Mouse (Mus musculus): ENCODE measurements around the gene Trio. TPM values are rescaled to one million over a fixed set of nuclear protein-coding genes. Genes with fewer than 3 reads are reported as not detected.
A peak's percentile ranks its signal among the peaks of the same experiment; 100 is the strongest.

The Trio gene
- 60.8 and 68.2 TPM in 2 replicates for polyA plus RNA-seq (2014; fragmentation: Nextera tagmentation; extraction: Ambion mirVana)

- under 1% methylated on average over 46 of the region's 94 CpGs for WGBS
- peak within 1 kb of the TSS; percentile 99 for H3K27ac ChIP-seq (replicated peaks; ENCODE audit: low read depth, low read length)
- DNase-seq (ENCODE audit: low spot score) (peak; percentile 98), ATAC-seq (ENCODE audit: low read depth) (peak; percentile 96)
- peak within 1 kb of the TSS; percentile 93 for H3K4me2 ChIP-seq (ENCODE audit: low read depth, low read length)
- H3K36me3 ChIP-seq (ENCODE audit: control insufficient read depth, insufficient read depth, low read length), result no peaks in the 10 kb centered on the region
- H3K9me3 ChIP-seq (ENCODE audit: control insufficient read depth, low read length), result no peaks in the 10 kb centered on the region
- peak within 1 kb of the TSS; percentile 94 for H3K9ac ChIP-seq (ENCODE audit: low read depth, low read length)
- H3K27me3 ChIP-seq (replicated peaks; ENCODE audit: control insufficient read depth, insufficient read depth, low read length), result no peaks in the 10 kb centered on the region
- H3K4me3 ChIP-seq (ENCODE audit: low read depth, low read length), result peak within 1 kb of the TSS; percentile 90
- peaks cover 24% of the 10 kb centered on the region for H3K4me1 ChIP-seq (ENCODE audit: control insufficient read depth, insufficient read depth, low read length)
Observed at GRCm38 (mm10) chr15:28025447-28026166, at the start of gene Trio. TSS of gene Trio (minus strand) at chr15:28025848.

- ATAC-seq (ENCODE audit: low read depth) (no peak), DNase-seq (ENCODE audit: low spot score) (no peak)
- no peaks in the 10 kb centered on the region for H3K36me3 ChIP-seq (ENCODE audit: control insufficient read depth, insufficient read depth, low read length)
- no peak overlapping the region for H3K4me3 ChIP-seq (ENCODE audit: low read depth, low read length)
- H3K9ac ChIP-seq (ENCODE audit: low read depth, low read length), result no peak overlapping the region
- WGBS, result 80% methylated on average over 4 of the region's 4 CpGs
- H3K27ac ChIP-seq (replicated peaks; ENCODE audit: low read depth, low read length), result no peak overlapping the region
- no peaks in the 10 kb centered on the region for H3K4me1 ChIP-seq (ENCODE audit: control insufficient read depth, insufficient read depth, low read length)
- H3K27me3 ChIP-seq (replicated peaks; ENCODE audit: control insufficient read depth, insufficient read depth, low read length), result no peaks in the 10 kb centered on the region
- no peaks in the 10 kb centered on the region for H3K9me3 ChIP-seq (ENCODE audit: control insufficient read depth, low read length)
- H3K4me2 ChIP-seq (ENCODE audit: low read depth, low read length), result no peak overlapping the region
Observed at GRCm38 (mm10) chr15:28074416-28074970, 48.8 kb upstream of the Trio start.

GRCm38 (mm10) chr15:28071601-28072000 lies 46.0 kb upstream of the Trio start:
- no peaks in the 10 kb centered on the region for H3K27me3 ChIP-seq (replicated peaks; ENCODE audit: control insufficient read depth, insufficient read depth, low read length)
- no peak overlapping the region for H3K4me3 ChIP-seq (ENCODE audit: low read depth, low read length)
- H3K27ac ChIP-seq (replicated peaks; ENCODE audit: low read depth, low read length), result no peak overlapping the region
- H3K36me3 ChIP-seq (ENCODE audit: control insufficient read depth, insufficient read depth, low read length), result no peaks in the 10 kb centered on the region
- ATAC-seq (ENCODE audit: low read depth) (no peak), DNase-seq (ENCODE audit: low spot score) (no peak)
- 33% methylated on average over 7 of the region's 7 CpGs for WGBS
- H3K9ac ChIP-seq (ENCODE audit: low read depth, low read length), result no peak overlapping the region
- no peaks in the 10 kb centered on the region for H3K4me1 ChIP-seq (ENCODE audit: control insufficient read depth, insufficient read depth, low read length)
- peak overlapping the region; percentile 43; the same call in 1 of the 2 replicates for H3K4me2 ChIP-seq (ENCODE audit: low read depth, low read length)
- H3K9me3 ChIP-seq (ENCODE audit: control insufficient read depth, low read length), result no peaks in the 10 kb centered on the region

- DNase-seq (ENCODE audit: low spot score) (peak; percentile 35), ATAC-seq (ENCODE audit: low read depth) (0 out of 2 replicates have a peak, but pooled peaks have one; percentile 15)
- Histone ChIP-seq H3K27ac (replicated peaks; ENCODE audit: low read depth, low read length) (no peak overlapping the region), H3K9ac (ENCODE audit: low read depth, low read length) (no peak overlapping the region), H3K4me1 (ENCODE audit: control insufficient read depth, insufficient read depth, low read length) (no peaks in the 10 kb centered on the region), H3K4me3 (ENCODE audit: low read depth, low read length) (0 out of 2 replicates have a peak overlapping the region, but pooled peaks have one; percentile 14), H3K27me3 (replicated peaks; ENCODE audit: control insufficient read depth, insufficient read depth, low read length) (no peaks in the 10 kb centered on the region), H3K36me3 (ENCODE audit: control insufficient read depth, insufficient read depth, low read length) (no peaks in the 10 kb centered on the region), H3K4me2 (ENCODE audit: low read depth, low read length) (peak overlapping the region; percentile 43), H3K9me3 (ENCODE audit: control insufficient read depth, low read length) (no peaks in the 10 kb centered on the region)
- 1% methylated on average over 12 of the region's 12 CpGs for WGBS
Observed at GRCm38 (mm10) chr15:28070771-28071419, 45.2 kb upstream of the Trio start.

GRCm38 (mm10) chr15:28070221-28070620 lies 44.6 kb upstream of the Trio start:
- no peaks in the 10 kb centered on the region for H3K9me3 ChIP-seq (ENCODE audit: control insufficient read depth, low read length)
- WGBS, result 52% methylated on average over 5 of the region's 5 CpGs

GRCm38 (mm10) chr15:28067373-28067772 lies 41.7 kb upstream of the Trio start:
- Histone ChIP-seq H3K4me1 (ENCODE audit: control insufficient read depth, insufficient read depth, low read length) (no peaks in the 10 kb centered on the region), H3K4me3 (ENCODE audit: low read depth, low read length) (no peak overlapping the region), H3K9me3 (ENCODE audit: control insufficient read depth, low read length) (no peaks in the 10 kb centered on the region; the same call in 1 of the 2 replicates), H3K9ac (ENCODE audit: low read depth, low read length) (no peak overlapping the region), H3K27ac (replicated peaks; ENCODE audit: low read depth, low read length) (no peak overlapping the region), H3K36me3 (ENCODE audit: control insufficient read depth, insufficient read depth, low read length) (no peaks in the 10 kb centered on the region), H3K27me3 (replicated peaks; ENCODE audit: control insufficient read depth, insufficient read depth, low read length) (no peaks in the 10 kb centered on the region), H3K4me2 (ENCODE audit: low read depth, low read length) (no peak overlapping the region)
- ATAC-seq (ENCODE audit: low read depth) (no peak), DNase-seq (ENCODE audit: low spot score) (peak; percentile 43)

More at GRCm38 (mm10) chr15:28070221-28070620, 44.6 kb upstream of the Trio start:
- Histone ChIP-seq H3K4me2 (ENCODE audit: low read depth, low read length) (0 out of 2 replicates have a peak overlapping the region, but pooled peaks have one; percentile 43), H3K9ac (ENCODE audit: low read depth, low read length) (no peak overlapping the region), H3K27me3 (replicated peaks; ENCODE audit: control insufficient read depth, insufficient read depth, low read length) (no peaks in the 10 kb centered on the region), H3K36me3 (ENCODE audit: control insufficient read depth, insufficient read depth, low read length) (no peaks in the 10 kb centered on the region), H3K27ac (replicated peaks; ENCODE audit: low read depth, low read length) (no peak overlapping the region), H3K4me1 (ENCODE audit: control insufficient read depth, insufficient read depth, low read length) (no peaks in the 10 kb centered on the region), H3K4me3 (ENCODE audit: low read depth, low read length) (no peak overlapping the region)
- ATAC-seq (ENCODE audit: low read depth) (no peak), DNase-seq (ENCODE audit: low spot score) (no peak)

GRCm38 (mm10) chr15:28066468-28066867 lies 40.8 kb upstream of the Trio start:
- H3K9ac ChIP-seq (ENCODE audit: low read depth, low read length), result no peak overlapping the region
- no peak overlapping the region for H3K4me3 ChIP-seq (ENCODE audit: low read depth, low read length)
- no peaks in the 10 kb centered on the region for H3K27me3 ChIP-seq (replicated peaks; ENCODE audit: control insufficient read depth, insufficient read depth, low read length)
- no peak overlapping the region for H3K27ac ChIP-seq (replicated peaks; ENCODE audit: low read depth, low read length)
- H3K4me1 ChIP-seq (ENCODE audit: control insufficient read depth, insufficient read depth, low read length), result no peaks in the 10 kb centered on the region
- no peaks in the 10 kb centered on the region for H3K36me3 ChIP-seq (ENCODE audit: control insufficient read depth, insufficient read depth, low read length)
- no peaks in the 10 kb centered on the region; the same call in 1 of the 2 replicates for H3K9me3 ChIP-seq (ENCODE audit: control insufficient read depth, low read length)
- H3K4me2 ChIP-seq (ENCODE audit: low read depth, low read length), result no peak overlapping the region
- DNase-seq (ENCODE audit: low spot score) (no peak), ATAC-seq (ENCODE audit: low read depth) (no peak)
- 81% methylated on average over 2 of the region's 2 CpGs for WGBS

GRCm38 (mm10) chr15:28065572-28065971 lies 39.9 kb upstream of the Trio start:
- no peaks in the 10 kb centered on the region for H3K27me3 ChIP-seq (replicated peaks; ENCODE audit: control insufficient read depth, insufficient read depth, low read length)
- ATAC-seq (ENCODE audit: low read depth), result no peak
- no peaks in the 10 kb centered on the region for H3K4me1 ChIP-seq (ENCODE audit: control insufficient read depth, insufficient read depth, low read length)
- H3K27ac ChIP-seq (replicated peaks; ENCODE audit: low read depth, low read length), result no peak overlapping the region
- no peak overlapping the region for H3K4me3 ChIP-seq (ENCODE audit: low read depth, low read length)
- H3K9ac ChIP-seq (ENCODE audit: low read depth, low read length), result no peak overlapping the region
- no peaks in the 10 kb centered on the region; the same call in 1 of the 2 replicates for H3K9me3 ChIP-seq (ENCODE audit: control insufficient read depth, low read length)
- no peak for DNase-seq (ENCODE audit: low spot score)
- WGBS, result 77% methylated on average over 5 of the region's 5 CpGs
- H3K4me2 ChIP-seq (ENCODE audit: low read depth, low read length), result no peak overlapping the region
- no peaks in the 10 kb centered on the region for H3K36me3 ChIP-seq (ENCODE audit: control insufficient read depth, insufficient read depth, low read length)

Data from embryonic facial prominence, embryonic 14.5 days (tissue).